Mouse (Mus musculus): ENCODE data around the gene Rfng.

- TF ChIP-seq POLR2A (IDR thresholded peaks at IDR 0.05; ENCODE audit: extremely low read depth, insufficient read depth, low read length) (no peak), CTCF (IDR thresholded peaks at IDR 0.05; ENCODE audit: extremely low read depth, insufficient read depth, low read length) (no peak)
Measured at GRCm38 (mm10) chr11:120761811-120762671, 22.0 kb downstream of the Rfng start.
